Mouse (Mus musculus) G1E (cell line): ENCODE data around the gene Ahsg. TPM values are rescaled to one million over a fixed set of nuclear protein-coding genes. Genes with fewer than 3 reads are reported as not detected.

Experiments
- ATAC-seq: 2 replicates; pipeline ENCODE4 v1.8.0; 2016; ENCODE audit warnings: mild to moderate bottlenecking; ENCODE audit not compliant: insufficient number of reproducible peaks, poor library complexity, low FRiP score, severe bottlenecking; ENCODE audit errors: extremely low read depth
- DNase-seq: peaks from one replicate; pipeline ENCODE4 v3.0.0; 2012; ENCODE audit warnings: low spot score
- H3K27me3 ChIP-seq: 2 replicates; pipeline ENCODE4 v1.6.1; 2012; ENCODE audit warnings: mild to moderate bottlenecking, low read length, inconsistent platforms; ENCODE audit not compliant: insufficient read depth
- H3K36me3 ChIP-seq: replicated peaks from 2 replicates; pipeline ENCODE3; 2012; ENCODE audit warnings: mild to moderate bottlenecking, inconsistent platforms
- H3K4me1 ChIP-seq: 2 replicates; pipeline ENCODE4 v1.6.1; 2012; ENCODE audit warnings: low read depth, low read length, inconsistent platforms, mixed read lengths; ENCODE audit not compliant: insufficient read depth
- H3K4me3 ChIP-seq: 2 replicates; pipeline ENCODE4 v1.5.1; 2012; ENCODE audit warnings: low read depth, mild to moderate bottlenecking, inconsistent platforms, low read length, moderate library complexity, mixed read lengths
- H3K9me3 ChIP-seq: replicated peaks from 2 replicates; pipeline ENCODE4 v1.6.1; 2012; ENCODE audit warnings: inconsistent platforms
- CTCF ChIP-seq: IDR thresholded peaks from 2 replicates; pipeline ENCODE4 v1.5.1; 2012; ENCODE audit warnings: low read depth, low read length, inconsistent platforms, mixed read lengths
- GATA1 ChIP-seq: IDR thresholded peaks from 2 replicates; pipeline ENCODE4 v1.6.1; 2012; ENCODE audit warnings: borderline replicate concordance, low read length, inconsistent platforms, mixed read lengths
- GATA2 ChIP-seq: IDR thresholded peaks from 2 replicates; pipeline ENCODE4 v1.6.1; 2012; ENCODE audit warnings: low read depth, low read length, inconsistent platforms, borderline replicate concordance
- POLR2AphosphoS5 ChIP-seq: IDR thresholded peaks from 2 replicates; pipeline ENCODE4 v1.6.1; 2012; ENCODE audit warnings: low read depth, low read length, inconsistent platforms; ENCODE audit not compliant: insufficient replicate concordance
- TAL1 ChIP-seq: conservative IDR thresholded peaks from 2 replicates; pipeline ENCODE4 v1.6.1; 2012; ENCODE audit warnings: low read depth, low read length, inconsistent platforms, mixed read lengths
- polyA plus RNA-seq: library from polyadenylated mRNA; stranded (reverse); fragments of >175 nt; gene quantifications from 2 replicates; pipeline ENCODE4 v1.2.3, GENCODE M21; 2012
- total RNA-seq, 2 experiments: library from RNA; stranded (forward) in 1 of 2; stranded (reverse) in 1 of 2; fragments of 200-1000 nt in 1 of 2; fragments of >200 nt in 1 of 2; fragmentation: Nextera tagmentation in 1 of 2; gene quantifications; 2 replicates each; pipeline ENCODE4 v1.2.3; 2014 to 2017

The Ahsg gene
- total and polyA plus RNA-seq, 3 experiments = 0.11 to 2.7 (median 0.38) TPM

DNA sequence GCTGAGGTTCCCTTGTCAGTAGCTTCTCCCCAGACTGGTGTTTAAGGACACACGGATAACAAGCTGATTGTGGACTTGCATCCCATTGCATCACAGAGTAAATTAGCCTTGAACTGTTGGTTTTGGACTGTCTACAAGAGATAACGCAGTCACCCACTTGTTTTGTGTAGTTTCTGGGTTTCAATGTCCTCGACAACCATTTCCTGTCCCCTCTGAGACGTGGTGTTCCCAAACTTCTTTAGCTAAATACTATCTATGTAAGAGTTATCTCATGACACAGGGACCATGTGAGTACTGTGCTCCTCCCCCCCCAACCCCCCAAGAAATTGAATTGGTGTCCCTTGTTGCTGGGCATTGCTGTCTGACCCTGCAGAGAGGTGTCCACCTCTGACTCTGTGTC is 9.6 kb upstream of the Ahsg start:
- no peak for TF ChIP-seq CTCF
- TF ChIP-seq GATA1 = no peak
- no peak for TF ChIP-seq GATA2
- TF ChIP-seq POLR2AphosphoS5 = no peak
- TF ChIP-seq TAL1 = no peak
- ATAC-seq (peak; percentile 69), DNase-seq (no peak)
- no peak overlapping the region for H3K4me3 ChIP-seq
- no peaks in the 10 kb centered on the region for H3K36me3 ChIP-seq
- H3K27me3 ChIP-seq = peaks cover 18% of the 10 kb centered on the region; the same call in 1 of the 2 replicates
- peaks cover 10% of the 10 kb centered on the region; the same call in 1 of the 2 replicates for H3K4me1 ChIP-seq
- no peaks in the 10 kb centered on the region for H3K9me3 ChIP-seq

GRCm38 (mm10) chr16:22883441-22883840 is 7.6 kb upstream of the Ahsg start:
- Histone ChIP-seq H3K9me3 (no peaks in the 10 kb centered on the region), H3K36me3 (no peaks in the 10 kb centered on the region), H3K27me3 (peaks cover 18% of the 10 kb centered on the region), H3K4me1 (peaks cover 10% of the 10 kb centered on the region; the same call in 1 of the 2 replicates), H3K4me3 (no peak overlapping the region)
- no peak for ATAC-seq
- no peak for TF ChIP-seq CTCF
- TF ChIP-seq GATA1 = no peak
- TF ChIP-seq POLR2AphosphoS5 = no peak
- no peak for TF ChIP-seq GATA2
- no peak for TF ChIP-seq TAL1
- DNase-seq = no peak

DNA sequence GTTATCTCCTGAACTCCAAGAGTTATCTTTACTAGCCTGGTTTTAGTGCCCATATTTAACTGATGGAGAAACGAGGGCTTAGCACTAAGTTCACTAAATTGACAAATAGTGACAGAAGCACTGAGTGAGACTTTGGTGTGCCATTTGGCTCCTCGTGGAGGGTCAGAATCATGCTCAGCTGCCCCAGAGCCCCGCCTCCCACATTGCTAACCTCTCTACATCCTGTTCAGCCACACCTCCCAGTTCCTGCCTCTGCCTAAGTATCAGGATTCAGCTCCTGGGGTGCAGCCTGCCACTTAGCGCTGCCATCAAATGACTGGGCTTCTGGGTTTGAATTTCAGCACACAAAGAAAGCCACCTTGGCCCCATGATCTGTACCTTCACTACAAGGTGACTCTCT is 5.7 kb upstream of the Ahsg start:
- H3K4me1 ChIP-seq = peaks cover 10% of the 10 kb centered on the region; the same call in 1 of the 2 replicates
- TF ChIP-seq POLR2AphosphoS5 = no peak
- no peak for TF ChIP-seq CTCF
- TF ChIP-seq GATA1 = no peak
- no peak for TF ChIP-seq TAL1
- TF ChIP-seq GATA2 = no peak

DNA sequence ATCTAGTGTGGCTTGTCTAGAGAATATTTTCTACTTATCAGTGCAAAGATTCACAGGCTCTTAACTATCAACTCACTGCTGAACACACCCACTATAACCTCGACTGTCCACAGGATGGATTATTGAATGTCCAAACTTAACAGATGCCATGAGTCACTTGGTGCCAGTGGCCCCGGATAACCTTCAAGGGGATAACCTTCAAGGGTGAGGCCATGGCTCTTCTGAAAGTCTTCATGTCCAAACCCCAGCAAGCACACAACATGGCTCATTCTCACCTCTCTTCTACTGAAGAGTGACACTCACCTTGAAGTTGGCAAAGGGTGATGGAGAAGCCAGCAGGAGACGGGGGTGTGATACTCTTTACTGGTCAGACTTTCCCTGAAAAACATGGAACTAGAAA is 4.4 kb upstream of the Ahsg start:
- TF ChIP-seq POLR2AphosphoS5 (no peak), GATA1 (no peak), CTCF (no peak), TAL1 (no peak), GATA2 (no peak)
- peaks cover 11% of the 10 kb centered on the region for H3K27me3 ChIP-seq
- no peaks in the 10 kb centered on the region for H3K36me3 ChIP-seq
- H3K4me1 ChIP-seq = peaks cover 5% of the 10 kb centered on the region; the same call in 1 of the 2 replicates
- DNase-seq (no peak), ATAC-seq (no peak)
- H3K9me3 ChIP-seq = no peaks in the 10 kb centered on the region
- no peak overlapping the region for H3K4me3 ChIP-seq

More for the DNA sequence above, 5.7 kb upstream of the Ahsg start:
- Histone ChIP-seq H3K4me3 (no peak overlapping the region), H3K27me3 (peaks cover 12% of the 10 kb centered on the region), H3K36me3 (no peaks in the 10 kb centered on the region), H3K9me3 (no peaks in the 10 kb centered on the region)
- DNase-seq = no peak
- ATAC-seq = no peak

DNA sequence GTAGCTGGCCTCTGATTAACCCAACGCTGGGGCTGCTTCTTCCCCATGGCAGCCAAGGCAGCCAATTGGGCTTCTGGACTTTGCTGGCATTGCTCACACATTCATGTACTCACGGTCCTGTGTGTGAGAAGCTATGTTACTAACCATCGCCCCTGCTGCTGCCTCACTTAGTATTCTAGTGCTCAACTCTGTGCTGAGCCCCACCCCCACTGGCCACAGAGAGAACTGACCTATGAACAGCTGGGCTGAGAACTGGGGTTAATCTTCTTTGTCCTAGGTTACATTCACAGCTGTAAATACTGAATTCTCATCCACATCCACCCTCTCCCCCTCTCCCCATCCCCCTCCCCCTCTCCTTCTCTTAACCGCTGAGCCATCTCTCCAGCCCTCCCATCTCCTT is 2.2 kb upstream of the Ahsg start:
- H3K4me1 ChIP-seq = no peaks in the 10 kb centered on the region
- no peaks in the 10 kb centered on the region for H3K9me3 ChIP-seq
- TF ChIP-seq CTCF (no peak), GATA2 (no peak)
- peaks cover 13% of the 10 kb centered on the region for H3K27me3 ChIP-seq
- DNase-seq (no peak), ATAC-seq (no peak)
- H3K4me3 ChIP-seq = no peak overlapping the region
- H3K36me3 ChIP-seq = no peaks in the 10 kb centered on the region

DNA sequence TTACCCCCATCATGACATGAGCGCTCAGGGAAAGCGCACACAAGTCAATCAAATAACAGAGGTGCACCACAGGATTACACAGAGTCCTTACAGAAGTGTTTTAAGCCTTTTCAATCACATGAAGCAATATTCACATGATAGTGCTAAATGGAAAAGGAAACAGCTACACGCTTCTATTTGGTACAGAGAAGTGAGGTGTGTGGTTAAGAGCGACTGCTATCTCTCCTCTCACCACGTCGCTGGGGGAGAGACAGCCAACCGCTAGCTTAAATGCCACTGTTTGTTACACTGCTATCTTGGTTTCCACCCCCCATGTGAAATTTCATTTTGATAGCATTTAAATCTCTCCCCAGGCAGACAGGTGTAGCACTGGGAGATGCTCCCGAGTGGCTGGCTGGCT is 1.4 kb upstream of the Ahsg start:
- ATAC-seq = no peak
- peaks cover 13% of the 10 kb centered on the region for H3K27me3 ChIP-seq
- H3K36me3 ChIP-seq = no peaks in the 10 kb centered on the region
- H3K4me1 ChIP-seq = no peaks in the 10 kb centered on the region
- no peak overlapping the region for H3K4me3 ChIP-seq
- no peak for DNase-seq
- TF ChIP-seq CTCF (no peak), GATA2 (no peak), GATA1 (no peak), TAL1 (no peak), POLR2AphosphoS5 (no peak)
- no peaks in the 10 kb centered on the region for H3K9me3 ChIP-seq

GRCm38 (mm10) chr16:22891733-22892154 is 667 bp downstream of the Ahsg start:
- no peaks in the 10 kb centered on the region for H3K36me3 ChIP-seq
- no peak for DNase-seq
- no peak overlapping the region for H3K4me3 ChIP-seq
- H3K4me1 ChIP-seq = no peaks in the 10 kb centered on the region
- TF ChIP-seq GATA1 (no peak), TAL1 (no peak), GATA2 (no peak)
- H3K27me3 ChIP-seq = peaks cover 13% of the 10 kb centered on the region
- no peaks in the 10 kb centered on the region for H3K9me3 ChIP-seq
- no peak for ATAC-seq
